Mouse (Mus musculus) limb, embryonic 12.5 days (tissue): ENCODE measurements at regions not wholly inside any gene's neighbourhood (a gene's known extent, or its start where the extent isn't known, plus 50 kb on each side); places are given as distances from the start of the nearest gene placed in this dataset.
"Not testable (repeated sequence)": the region's sequence is repeated elsewhere in the genome, so short reads cannot be mapped to it uniquely, and the experiment has no call there.

Source experiments
- ATAC-seq: fragments of 200-750 bp; cut with Nextera tagmentation; 2 replicates; pipeline ENCODE4 v1.8.0; 2017; ENCODE audit warnings: low read depth, moderate TSS enrichment; ENCODE audit not compliant: insufficient number of reproducible peaks, insufficient read depth, low FRiP score, low TSS enrichment
- H3K27ac ChIP-seq: fragments of 300-500 bp; sonication (generic); 2 replicates; pipeline ENCODE4 v1.5.1; 2016; ENCODE audit warnings: mild to moderate bottlenecking, moderate library complexity
- H3K27me3 ChIP-seq: fragments of 300-500 bp; sonication (generic); 2 replicates; pipeline ENCODE4 v1.6.1; 2016; ENCODE audit warnings: mild to moderate bottlenecking, moderate library complexity
- H3K36me3 ChIP-seq: fragments of 300-500 bp; sonication (generic); 2 replicates; pipeline ENCODE4 v1.6.1; 2016; ENCODE audit warnings: mild to moderate bottlenecking, moderate library complexity
- H3K4me1 ChIP-seq: fragments of 300-500 bp; sonication (generic); replicated peaks from 2 replicates; pipeline ENCODE4 v1.6.1; 2016
- H3K4me2 ChIP-seq: fragments of 300-500 bp; sonication (generic); 2 replicates; pipeline ENCODE4 v1.6.1; 2016; ENCODE audit warnings: mild to moderate bottlenecking, moderate library complexity
- H3K4me3 ChIP-seq: fragments of 300-500 bp; sonication (generic); replicated peaks from 2 replicates; pipeline ENCODE4 v1.5.1; 2016; ENCODE audit warnings: mild to moderate bottlenecking
- H3K9ac ChIP-seq: fragments of 300-500 bp; sonication (generic); replicated peaks from 2 replicates; pipeline ENCODE4 v1.6.1; 2016; ENCODE audit warnings: mild to moderate bottlenecking, moderate library complexity
- H3K9me3 ChIP-seq: fragments of 300-500 bp; sonication (generic); 2 replicates; pipeline ENCODE4 v1.6.1; 2016; ENCODE audit warnings: mild to moderate bottlenecking, moderate library complexity
- WGBS: fragments of 180-500 bp; shearing (Covaris S2); methylation state at CpG from one replicate; pipeline ENCODE4 v1.1.7; 2016; 5-methylcytosine and 5-hydroxymethylcytosine counted together

DNA sequence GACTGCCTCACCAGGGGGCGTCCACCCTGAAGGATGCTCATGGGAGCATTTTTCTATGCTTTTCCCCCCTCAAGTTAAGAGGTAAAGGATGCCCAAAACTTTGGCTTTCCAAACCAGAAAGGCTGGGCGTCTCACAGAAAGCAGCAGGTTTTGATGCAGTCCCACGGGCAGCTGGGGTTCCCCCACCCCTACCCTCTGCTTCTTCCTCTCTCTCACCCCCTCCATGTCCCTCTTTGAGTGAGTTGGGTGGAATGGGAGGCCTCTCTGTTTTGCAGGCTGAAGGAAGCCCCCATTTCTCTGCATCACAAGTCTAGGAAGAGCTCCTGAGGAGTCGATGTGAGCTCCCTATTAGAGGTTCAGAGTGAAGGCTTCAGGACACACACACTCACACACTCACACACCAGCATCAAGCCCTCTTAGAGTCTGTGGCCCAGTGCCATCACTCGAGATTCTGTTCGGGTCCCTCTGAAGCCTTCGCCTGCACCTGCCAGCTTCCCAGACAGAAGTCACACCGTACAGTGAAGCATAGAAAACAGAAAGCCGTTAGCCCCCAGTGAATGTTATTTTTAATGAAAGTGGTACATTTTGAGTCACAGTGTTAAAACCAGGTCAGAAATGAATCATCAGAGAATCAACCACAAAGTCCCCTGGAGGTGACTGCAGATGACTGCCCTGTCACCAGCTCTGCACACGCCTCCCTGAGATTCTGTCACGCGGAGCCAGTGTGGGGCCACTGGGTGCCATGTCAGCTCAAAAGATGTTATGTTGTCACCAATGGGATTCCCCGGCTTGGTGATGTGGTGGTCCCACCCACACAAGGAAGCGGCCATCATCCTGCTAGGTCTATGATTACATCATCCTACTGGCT, 78.3 kb downstream of the Tomm20 start:
- 0 out of 2 replicates have a peak, but pooled peaks cover 5% of the 10 kb centered on the region for H3K4me1 ChIP-seq
- no peak for ATAC-seq
- 85% methylated on average over 14 of the region's 14 CpGs for WGBS
- H3K4me2 ChIP-seq = no peak overlapping the region
- no peak overlapping the region for H3K4me3 ChIP-seq
- no peaks in the 10 kb centered on the region for H3K27me3 ChIP-seq
- H3K27ac ChIP-seq = no peak overlapping the region
- H3K36me3 ChIP-seq = no peaks in the 10 kb centered on the region
- no peaks in the 10 kb centered on the region for H3K9me3 ChIP-seq
- H3K9ac ChIP-seq = no peak overlapping the region

- H3K36me3 ChIP-seq = no peaks in the 10 kb centered on the region
- 87% methylated on average over 10 of the region's 10 CpGs for WGBS
- no peak for ATAC-seq
- H3K27me3 ChIP-seq = no peaks in the 10 kb centered on the region
- no peaks in the 10 kb centered on the region for H3K9me3 ChIP-seq
- H3K9ac ChIP-seq = no peak overlapping the region
- H3K4me2 ChIP-seq = no peak overlapping the region
- H3K27ac ChIP-seq = no peak overlapping the region
- H3K4me3 ChIP-seq = no peak overlapping the region
- 0 out of 2 replicates have a peak, but pooled peaks cover 5% of the 10 kb centered on the region for H3K4me1 ChIP-seq
Measured at GRCm38 (mm10) chr8:126864314-126864948, 81.2 kb downstream of the Tomm20 start.

- H3K4me1 ChIP-seq = not testable (repeated sequence)
Measured at GRCm38 (mm10) chr8:126863661-126864060, 82.0 kb downstream of the Tomm20 start.

GRCm38 (mm10) chr8:126861754-126862153, 83.9 kb downstream of the Tomm20 start:
- Histone ChIP-seq H3K27ac (no peak overlapping the region), H3K4me2 (no peak overlapping the region), H3K4me3 (no peak overlapping the region), H3K9ac (no peak overlapping the region), H3K36me3 (no peaks in the 10 kb centered on the region), H3K4me1 (0 out of 2 replicates have a peak, but pooled peaks cover 5% of the 10 kb centered on the region), H3K9me3 (no peaks in the 10 kb centered on the region), H3K27me3 (no peaks in the 10 kb centered on the region)
- 83% methylated on average over 8 of the region's 8 CpGs for WGBS
- no peak for ATAC-seq

More at GRCm38 (mm10) chr8:126863661-126864060, 82.0 kb downstream of the Tomm20 start:
- 84% methylated on average over 1 of the region's 1 CpGs for WGBS
- not testable (repeated sequence) for H3K4me3 ChIP-seq, ATAC-seq, H3K27me3 ChIP-seq, H3K27ac ChIP-seq, H3K4me2 ChIP-seq, H3K9me3 ChIP-seq, H3K36me3 ChIP-seq, H3K9ac ChIP-seq

GRCm38 (mm10) chr8:126860630-126861029, 85.0 kb downstream of the Tomm20 start:
- H3K4me2 ChIP-seq = no peak overlapping the region
- H3K9ac ChIP-seq = no peak overlapping the region
- no peaks in the 10 kb centered on the region for H3K36me3 ChIP-seq
- H3K27ac ChIP-seq = no peak overlapping the region
- 0 out of 2 replicates have a peak, but pooled peaks cover 5% of the 10 kb centered on the region for H3K4me1 ChIP-seq
- H3K27me3 ChIP-seq = no peaks in the 10 kb centered on the region
- no peak overlapping the region for H3K4me3 ChIP-seq
- WGBS = 89% methylated on average over 7 of the region's 7 CpGs
- no peak for ATAC-seq
- H3K9me3 ChIP-seq = no peaks in the 10 kb centered on the region

DNA sequence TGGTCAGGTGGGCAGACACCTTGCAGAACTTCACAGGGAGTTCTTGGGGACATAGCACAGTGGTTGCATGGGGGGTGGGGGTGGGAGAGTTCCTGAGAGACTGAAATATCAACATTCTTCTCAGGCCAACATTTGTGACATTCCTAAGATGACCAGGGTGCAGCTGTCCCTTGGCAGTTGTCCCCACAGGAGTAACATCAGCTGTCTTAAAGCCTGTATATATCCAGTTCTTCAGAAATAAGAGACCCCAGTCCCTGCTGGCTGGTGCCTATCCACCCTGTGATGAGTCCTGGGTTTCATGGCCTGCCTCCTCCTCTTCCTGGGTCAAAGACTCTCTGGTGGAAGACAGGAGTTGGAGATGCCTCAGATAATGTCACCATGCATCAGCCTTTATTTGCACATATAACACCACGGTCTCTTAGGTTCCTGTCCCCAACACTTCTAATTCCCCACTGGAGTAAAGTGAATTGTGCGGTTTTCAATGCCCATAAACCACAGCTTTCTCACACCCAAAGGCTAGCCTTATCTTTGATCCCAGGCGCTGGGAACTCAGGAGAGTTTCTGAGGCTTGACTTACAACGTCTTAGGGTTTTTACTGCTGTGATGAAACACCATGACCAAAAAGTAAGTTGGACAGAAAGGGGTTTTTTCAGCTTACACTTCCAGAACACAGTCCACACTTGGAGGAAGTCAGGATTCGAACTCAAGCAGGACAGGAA, 85.8 kb downstream of the Tomm20 start:
- H3K4me1 ChIP-seq = 0 out of 2 replicates have a peak, but pooled peaks cover 5% of the 10 kb centered on the region
- H3K4me2 ChIP-seq = no peak overlapping the region
- H3K9me3 ChIP-seq = no peaks in the 10 kb centered on the region
- no peak for ATAC-seq
- no peak overlapping the region for H3K27ac ChIP-seq
- no peaks in the 10 kb centered on the region for H3K36me3 ChIP-seq
- H3K4me3 ChIP-seq = no peak overlapping the region
- H3K9ac ChIP-seq = no peak overlapping the region
- H3K27me3 ChIP-seq = no peaks in the 10 kb centered on the region
- 82% methylated on average over 5 of the region's 5 CpGs for WGBS

DNA sequence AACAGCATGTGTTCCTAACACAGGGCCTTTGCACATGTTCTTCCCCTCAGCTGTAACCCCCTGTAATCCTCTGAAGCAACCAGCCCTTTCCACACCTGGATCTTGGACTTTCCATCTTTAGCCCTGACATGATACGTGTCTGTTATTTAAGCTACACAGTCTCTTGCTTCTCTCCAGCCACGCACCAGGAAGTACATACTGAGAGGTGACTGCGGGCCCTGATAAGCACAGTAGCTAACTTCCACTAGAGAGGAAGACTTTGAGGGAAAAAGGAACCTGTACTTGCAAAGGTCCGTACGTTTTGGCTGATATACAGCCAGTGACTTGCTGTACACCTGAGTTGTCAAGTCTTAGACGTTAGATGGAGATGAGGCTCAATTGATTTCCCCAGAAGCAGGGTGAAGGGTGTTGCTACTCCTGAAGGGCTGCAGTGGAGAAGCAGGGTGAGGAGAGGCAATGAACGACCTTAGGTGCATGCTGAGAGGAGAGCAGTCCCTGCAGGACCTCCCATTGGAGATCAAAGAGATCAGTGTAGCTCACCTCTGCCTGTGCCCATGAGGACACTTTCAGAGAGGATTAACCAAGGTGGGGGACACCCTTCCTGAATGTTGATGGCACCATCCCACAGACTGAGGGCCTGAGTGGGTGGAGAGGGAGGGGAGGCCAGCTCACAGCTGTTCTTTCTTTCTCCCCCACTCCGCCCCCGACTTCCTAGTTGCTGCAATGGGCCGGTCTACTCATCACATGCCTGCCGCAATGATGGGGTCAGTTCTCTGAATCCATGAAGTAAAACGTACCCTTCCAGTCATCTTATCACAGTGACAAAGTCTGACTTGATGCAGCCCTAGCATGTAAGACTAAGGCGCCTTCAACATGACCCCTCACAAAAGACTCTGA, 88.1 kb downstream of the Tomm20 start:
- no peaks in the 10 kb centered on the region for H3K36me3 ChIP-seq
- WGBS = 76% methylated on average over 13 of the region's 13 CpGs

GRCm38 (mm10) chr8:126855914-126856313, 89.7 kb downstream of the Tomm20 start:
- Histone ChIP-seq H3K9ac (no peak overlapping the region), H3K27me3 (no peaks in the 10 kb centered on the region), H3K4me2 (no peak overlapping the region), H3K9me3 (no peaks in the 10 kb centered on the region), H3K4me3 (no peak overlapping the region), H3K36me3 (no peaks in the 10 kb centered on the region), H3K4me1 (peaks cover 13% of the 10 kb centered on the region), H3K27ac (no peak overlapping the region)
- no peak for ATAC-seq
- WGBS = 76% methylated on average over 5 of the region's 5 CpGs

More for the DNA sequence above, 88.1 kb downstream of the Tomm20 start:
- H3K27me3 ChIP-seq = no peaks in the 10 kb centered on the region
- no peak overlapping the region for H3K9ac ChIP-seq
- no peak for ATAC-seq
- H3K9me3 ChIP-seq = no peaks in the 10 kb centered on the region
- H3K4me3 ChIP-seq = no peak overlapping the region
- H3K27ac ChIP-seq = no peak overlapping the region
- H3K4me2 ChIP-seq = no peak overlapping the region
- peaks cover 12% of the 10 kb centered on the region for H3K4me1 ChIP-seq

DNA sequence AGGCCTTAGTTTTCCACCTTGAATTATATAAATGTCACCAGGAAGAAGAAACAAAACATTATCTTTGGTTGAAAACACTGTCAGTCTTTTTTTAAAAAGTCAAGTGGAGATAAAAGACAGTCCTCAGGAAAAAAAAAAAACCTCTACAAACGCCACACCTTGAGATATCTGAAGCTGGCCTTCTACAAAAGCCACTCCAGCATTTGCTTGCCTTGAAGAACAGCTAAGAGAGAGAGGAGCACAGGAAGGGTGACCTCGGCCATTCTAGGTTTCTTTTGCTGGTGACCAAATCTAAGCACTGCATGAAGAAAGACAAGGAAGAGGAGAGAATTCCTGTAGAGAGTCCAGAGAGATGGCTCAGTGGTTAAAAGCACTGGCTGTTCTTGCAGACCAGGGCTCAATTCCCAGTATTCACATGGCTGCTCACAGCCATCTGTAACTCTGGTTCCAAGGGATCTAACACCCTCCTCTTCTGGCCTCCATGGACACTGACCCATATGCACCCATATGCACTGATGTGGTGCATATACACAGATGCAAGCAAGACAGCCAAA, 90.5 kb downstream of the Tomm20 start:
- peaks cover 13% of the 10 kb centered on the region for H3K4me1 ChIP-seq
- no peak overlapping the region for H3K4me3 ChIP-seq
- no peaks in the 10 kb centered on the region for H3K9me3 ChIP-seq
- no peak overlapping the region for H3K27ac ChIP-seq
- no peaks in the 10 kb centered on the region for H3K27me3 ChIP-seq
- H3K4me2 ChIP-seq = no peak overlapping the region
- ATAC-seq = no peak
- WGBS = 73% methylated on average over 2 of the region's 2 CpGs
- H3K9ac ChIP-seq = no peak overlapping the region
- H3K36me3 ChIP-seq = no peaks in the 10 kb centered on the region
